Mouse (Mus musculus): ENCODE measurements around the gene Drosha.

Gene Drosha

GRCm38 (mm10) chr15:12941651-12942180 is 117.1 kb downstream of the Drosha start:
- no peak for DNase-seq

- no peak for DNase-seq
These were observed 117.8 kb downstream of the Drosha start for GRCm38 (mm10) chr15:12942424-12942823.

- no peak for DNase-seq
These were observed 133.4 kb downstream of the Drosha start for GRCm38 (mm10) chr15:12958051-12958450.

GRCm38 (mm10) chr15:12962179-12962578 is 137.6 kb downstream of the Drosha start:
- DNase-seq, result no peak

GRCm38 (mm10) chr15:12965209-12965608 is 140.6 kb downstream of the Drosha start:
- DNase-seq, result no peak

GRCm38 (mm10) chr15:12968815-12969214 is 144.2 kb downstream of the Drosha start:
- no peak for DNase-seq

- DNase-seq, result no peak
These were observed 147.8 kb downstream of the Drosha start for GRCm38 (mm10) chr15:12972441-12972840.
